Mouse (Mus musculus) erythroblast, embryonic 14.5 days (primary cell): ENCODE measurements around the gene Lyve1. TPM values are rescaled to one million over a fixed set of nuclear protein-coding genes. Genes with fewer than 3 reads are reported as not detected.

ENCODE experiments used
- H3K27me3 ChIP-seq: 2 replicates; pipeline ENCODE4 v1.6.1; 2012; ENCODE audit warnings: inconsistent platforms; ENCODE audit not compliant: control insufficient read depth
- H3K36me3 ChIP-seq: 2 replicates; pipeline ENCODE4 v1.6.1; 2012; ENCODE audit warnings: mild to moderate bottlenecking, inconsistent platforms; ENCODE audit not compliant: control insufficient read depth
- H3K4me1 ChIP-seq: 2 replicates; pipeline ENCODE4 v1.6.1; 2012; ENCODE audit warnings: inconsistent platforms; ENCODE audit not compliant: control insufficient read depth
- H3K4me3 ChIP-seq: replicated peaks from 2 replicates; pipeline ENCODE3; 2012; ENCODE audit warnings: moderate library complexity, mild to moderate bottlenecking, inconsistent platforms
- H3K9me3 ChIP-seq: 2 replicates; pipeline ENCODE4 v1.6.1; 2012; ENCODE audit warnings: low read length, inconsistent platforms, mixed read lengths; ENCODE audit not compliant: control insufficient read depth
- GATA1 ChIP-seq: IDR thresholded peaks from 2 replicates; pipeline ENCODE4 v1.6.1; 2012; ENCODE audit warnings: low read length, inconsistent platforms, mixed read lengths
- TAL1 ChIP-seq: IDR thresholded peaks from 3 replicates; pipeline ENCODE4 v1.6.1; 2012; ENCODE audit warnings: low read length, inconsistent platforms, mixed read lengths
- polyA plus RNA-seq: library from polyadenylated mRNA; stranded (reverse); fragments of >175 nt; gene quantifications from 2 replicates; pipeline ENCODE4 v1.2.3, GENCODE M21; 2012

The Lyve1 gene
- polyA plus RNA-seq, 1 experiment: 0.01 TPM

DNA sequence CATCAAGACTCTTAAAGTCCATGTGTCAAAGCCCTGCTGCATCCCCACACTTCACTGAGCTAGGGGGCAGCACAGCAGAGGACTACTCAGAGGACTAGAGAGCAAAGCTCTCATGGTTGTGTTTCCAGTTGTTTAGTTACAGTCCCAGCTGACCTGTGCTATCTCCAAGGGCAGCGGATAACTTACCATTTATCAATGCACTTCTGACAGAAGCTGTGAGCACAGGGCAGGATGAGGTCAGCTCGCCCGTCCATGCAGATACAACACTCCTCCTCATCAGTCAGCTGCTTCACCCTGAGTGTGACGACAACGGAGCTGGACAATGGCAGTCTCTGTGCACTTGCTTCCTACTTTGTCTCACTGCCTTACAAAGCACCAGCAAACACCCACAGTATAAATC is 42.0 kb downstream of the Lyve1 start:
- Histone ChIP-seq H3K4me3 (no peak overlapping the region), H3K36me3 (peaks cover 99% of the 10 kb centered on the region), H3K9me3 (no peaks in the 10 kb centered on the region), H3K27me3 (no peaks in the 10 kb centered on the region), H3K4me1 (peaks cover 49% of the 10 kb centered on the region)
- no peak for TF ChIP-seq TAL1
- TF ChIP-seq GATA1: no peak

DNA sequence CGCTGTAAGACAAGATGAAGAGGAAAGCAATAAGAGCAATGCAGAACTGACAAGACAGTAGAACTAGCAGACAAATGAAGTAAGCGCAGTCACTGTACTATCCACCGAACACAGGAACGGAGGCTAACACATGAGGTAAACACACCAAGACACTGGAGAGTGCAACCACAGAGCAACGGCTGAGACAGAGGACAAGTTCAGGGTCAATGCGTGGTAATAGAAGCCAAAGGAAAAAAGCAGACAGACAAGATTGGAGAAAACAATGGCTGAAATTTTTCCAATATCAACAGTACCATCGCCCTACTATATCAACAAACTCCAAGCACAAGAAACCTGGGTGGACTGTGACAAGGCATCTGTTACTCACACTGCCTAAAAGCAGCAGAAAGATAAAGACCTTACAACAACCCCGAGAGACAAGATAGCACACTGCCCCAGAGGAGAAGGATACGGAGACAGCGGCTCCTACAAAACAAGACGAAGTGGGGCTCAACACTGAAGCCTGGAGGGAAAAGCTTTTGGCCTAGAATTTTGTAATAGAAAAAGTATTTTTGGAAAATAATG is 44.2 kb downstream of the Lyve1 start:
- H3K4me1 ChIP-seq: peaks cover 59% of the 10 kb centered on the region
- H3K27me3 ChIP-seq: no peaks in the 10 kb centered on the region
- TF ChIP-seq TAL1: peak; percentile 43; the same call in 1 of the 3 replicates
- peak; percentile 59; the same call in 1 of the 2 replicates for TF ChIP-seq GATA1
- H3K36me3 ChIP-seq: peaks cover 99% of the 10 kb centered on the region
- H3K4me3 ChIP-seq: peak overlapping the region; percentile 38
- H3K9me3 ChIP-seq: no peaks in the 10 kb centered on the region

DNA sequence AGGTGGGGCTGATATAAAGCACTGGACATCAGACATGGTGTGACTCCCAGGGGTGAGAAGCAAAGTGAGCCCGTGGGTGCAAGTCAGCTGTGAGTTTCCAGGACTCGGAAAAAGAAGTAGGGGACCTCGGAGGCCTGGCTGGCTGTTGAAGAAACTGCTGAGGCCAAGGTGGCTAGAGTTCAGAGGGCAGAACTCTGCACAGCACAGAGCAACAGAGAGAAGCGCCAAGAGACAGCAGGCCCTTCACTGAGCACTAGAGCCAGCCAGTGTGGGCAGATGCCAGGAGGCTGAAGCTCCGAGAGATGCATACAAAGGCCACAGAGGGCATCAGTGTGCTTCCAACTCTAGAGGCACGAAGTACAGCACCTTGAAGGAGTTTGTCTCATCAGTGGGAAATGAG is 44.8 kb downstream of the Lyve1 start:
- peaks cover 99% of the 10 kb centered on the region for H3K36me3 ChIP-seq
- peaks cover 60% of the 10 kb centered on the region for H3K4me1 ChIP-seq
- H3K9me3 ChIP-seq: no peaks in the 10 kb centered on the region
- H3K4me3 ChIP-seq: no peak overlapping the region
- TF ChIP-seq TAL1: no peak
- TF ChIP-seq GATA1: no peak
- H3K27me3 ChIP-seq: no peaks in the 10 kb centered on the region

DNA sequence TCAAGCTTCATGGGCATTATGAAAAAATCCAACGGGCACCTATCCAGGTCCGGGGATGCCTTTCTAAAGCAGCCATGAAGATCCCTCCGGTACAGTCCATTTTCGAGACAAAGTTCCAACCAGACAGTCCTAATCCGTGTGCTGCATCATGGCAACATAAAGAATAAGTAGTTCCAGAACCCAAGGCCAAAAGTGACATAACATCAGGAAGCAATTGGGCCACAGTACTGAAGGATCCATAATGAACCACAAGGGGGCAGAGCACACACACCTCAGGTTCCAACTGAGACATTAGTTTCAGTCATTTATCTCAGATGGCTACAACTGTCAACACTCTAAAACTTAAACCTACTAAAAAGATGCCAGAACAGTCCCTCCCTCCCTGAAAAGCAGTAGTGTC is 47.0 kb downstream of the Lyve1 start:
- H3K4me1 ChIP-seq: peaks cover 56% of the 10 kb centered on the region
- H3K4me3 ChIP-seq: no peak overlapping the region
- H3K9me3 ChIP-seq: no peaks in the 10 kb centered on the region
- no peak for TF ChIP-seq GATA1
- no peak for TF ChIP-seq TAL1
- H3K36me3 ChIP-seq: peaks cover 99% of the 10 kb centered on the region
- H3K27me3 ChIP-seq: no peaks in the 10 kb centered on the region

DNA sequence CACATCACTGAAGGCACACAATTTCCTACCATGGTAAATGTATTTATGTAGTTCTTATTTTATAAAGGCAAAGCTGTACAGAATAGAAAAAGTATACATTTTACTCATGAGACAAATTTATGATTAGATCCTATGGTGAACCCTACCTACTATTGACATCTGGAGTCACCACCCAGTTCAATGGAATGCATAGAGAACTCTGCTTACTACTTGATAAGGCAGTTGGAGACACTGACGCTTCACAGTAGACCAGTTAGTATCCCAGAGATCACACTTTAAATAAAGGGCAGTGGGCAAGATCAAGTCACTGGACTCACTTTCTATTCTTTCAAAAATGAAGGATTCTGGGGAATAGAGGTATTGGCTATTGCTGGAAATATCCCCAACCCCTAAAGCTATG is 49.1 kb downstream of the Lyve1 start:
- Histone ChIP-seq H3K27me3 (no peaks in the 10 kb centered on the region), H3K36me3 (peaks cover 100% of the 10 kb centered on the region), H3K4me3 (no peak overlapping the region), H3K9me3 (no peaks in the 10 kb centered on the region), H3K4me1 (peaks cover 37% of the 10 kb centered on the region)
- TF ChIP-seq GATA1 (no peak), TAL1 (no peak)

DNA sequence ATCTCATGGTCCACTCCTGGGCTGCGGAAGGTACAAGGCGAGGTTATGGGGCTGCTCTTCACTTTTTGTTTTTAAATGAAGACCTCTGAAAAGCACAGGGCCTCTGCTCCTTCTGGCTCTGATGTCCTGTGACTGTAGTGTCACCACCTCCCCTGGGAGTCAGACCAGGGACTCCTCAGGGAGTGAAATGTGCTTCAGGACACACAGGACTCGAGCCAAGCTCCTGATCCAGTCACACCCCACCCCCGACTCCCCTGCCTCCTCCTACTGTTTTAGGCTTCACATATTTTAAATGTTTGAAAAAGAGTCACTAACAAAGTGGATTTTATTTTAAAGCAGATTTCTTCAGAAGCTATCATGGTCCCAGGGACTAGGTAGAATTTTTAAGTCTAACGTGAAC is 51.5 kb downstream of the Lyve1 start:
- peaks cover 19% of the 10 kb centered on the region for H3K4me1 ChIP-seq
- H3K27me3 ChIP-seq: no peaks in the 10 kb centered on the region
- no peak for TF ChIP-seq GATA1
- no peak for TF ChIP-seq TAL1
- no peaks in the 10 kb centered on the region for H3K9me3 ChIP-seq
- no peak overlapping the region for H3K4me3 ChIP-seq
- H3K36me3 ChIP-seq: peaks cover 100% of the 10 kb centered on the region

DNA sequence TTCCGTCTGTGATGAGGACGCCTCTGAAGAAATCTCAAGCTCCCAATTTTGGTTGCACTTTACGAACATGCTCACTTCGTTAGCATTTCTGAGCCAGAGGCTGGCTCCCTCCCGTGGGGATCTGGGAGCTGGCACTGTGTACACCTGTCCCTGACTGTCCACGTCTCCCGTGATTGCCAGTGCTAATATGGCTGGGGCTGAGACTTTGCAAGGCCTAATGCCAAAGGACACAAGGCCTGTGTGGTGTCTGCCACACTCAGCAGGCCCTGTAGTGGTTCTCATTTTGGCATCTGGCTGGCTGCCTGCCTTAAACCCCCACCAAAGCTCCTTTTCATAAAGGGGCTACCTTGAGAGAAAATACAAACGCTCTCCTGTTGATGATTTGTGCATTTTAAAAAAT is 52.0 kb downstream of the Lyve1 start:
- TF ChIP-seq GATA1: no peak
- no peak for TF ChIP-seq TAL1
- no peak overlapping the region for H3K4me3 ChIP-seq
- H3K9me3 ChIP-seq: no peaks in the 10 kb centered on the region
- H3K4me1 ChIP-seq: peaks cover 16% of the 10 kb centered on the region
- H3K27me3 ChIP-seq: no peaks in the 10 kb centered on the region
- H3K36me3 ChIP-seq: peaks cover 100% of the 10 kb centered on the region

DNA sequence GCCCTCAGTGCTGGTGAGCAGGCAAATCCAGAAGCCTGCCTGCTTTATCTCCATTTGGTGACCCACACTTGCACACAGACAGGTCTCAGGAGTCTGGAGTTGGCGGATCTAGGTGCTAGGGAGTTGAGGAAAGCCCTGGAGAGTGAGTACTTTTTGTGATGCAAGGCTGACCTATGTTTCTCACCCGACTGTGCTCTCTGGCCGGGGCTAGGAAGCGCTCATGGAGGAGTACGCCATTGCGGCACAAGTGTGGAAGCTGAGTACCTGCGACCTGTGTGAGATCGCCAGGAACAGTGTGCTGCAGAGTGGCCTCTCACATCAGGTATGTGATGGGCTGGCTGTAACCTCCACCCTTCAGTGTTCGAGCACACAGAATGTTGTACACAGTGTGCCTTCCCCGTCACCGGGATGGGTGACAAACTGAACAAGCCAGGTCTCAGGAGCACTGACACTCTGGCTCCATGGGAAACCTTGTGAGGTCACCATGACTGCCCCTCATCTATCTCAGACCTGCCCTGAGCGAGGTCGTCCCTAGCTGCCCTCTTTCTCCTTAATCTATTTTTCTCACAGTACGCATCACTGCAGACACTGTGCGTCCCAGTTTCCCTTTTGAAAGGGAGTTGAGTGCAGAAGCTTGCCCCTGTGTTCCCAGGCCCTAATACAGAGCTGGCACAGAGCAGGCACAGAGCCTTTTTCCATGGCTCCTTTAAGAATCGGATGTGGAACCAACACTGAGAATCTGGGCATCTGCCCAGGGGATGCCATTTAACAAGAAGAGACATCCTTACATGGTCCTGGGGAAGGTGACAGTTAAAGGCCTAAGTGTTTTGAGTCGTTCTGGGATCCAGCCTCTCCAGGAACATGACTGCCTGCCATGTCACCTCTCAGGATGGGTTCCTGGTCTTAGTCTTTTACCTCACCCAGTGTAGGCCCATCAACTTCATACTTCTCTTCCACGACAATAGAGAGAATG is 53.2 kb downstream of the Lyve1 start:
- TF ChIP-seq GATA1: no peak
- TF ChIP-seq TAL1: no peak
- Histone ChIP-seq H3K27me3 (no peaks in the 10 kb centered on the region), H3K4me1 (peaks cover 15% of the 10 kb centered on the region), H3K4me3 (no peak overlapping the region), H3K9me3 (no peaks in the 10 kb centered on the region), H3K36me3 (peaks cover 100% of the 10 kb centered on the region)

DNA sequence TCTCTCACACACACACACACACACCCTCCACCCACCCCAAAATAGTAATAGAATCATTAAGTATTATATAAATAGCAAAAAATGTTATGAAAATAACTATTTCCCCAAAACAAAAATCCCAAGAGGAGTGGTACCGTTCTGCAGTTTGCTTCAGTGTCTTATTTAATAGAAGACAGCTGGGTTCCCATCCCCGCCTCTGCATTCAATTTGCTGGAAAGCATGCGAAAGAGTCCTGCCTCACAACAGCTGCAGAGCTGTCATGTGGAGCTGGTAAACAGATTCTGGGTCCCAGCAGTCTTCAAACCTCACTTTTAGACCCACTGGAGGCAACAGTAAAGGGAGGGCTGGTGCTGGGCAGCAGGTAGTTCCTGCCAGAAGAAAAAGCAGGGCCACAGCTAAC is 54.1 kb downstream of the Lyve1 start:
- TF ChIP-seq TAL1: no peak
- TF ChIP-seq GATA1: no peak
- peaks cover 8% of the 10 kb centered on the region for H3K4me1 ChIP-seq
- H3K4me3 ChIP-seq: no peak overlapping the region
- peaks cover 100% of the 10 kb centered on the region for H3K36me3 ChIP-seq
- H3K9me3 ChIP-seq: no peaks in the 10 kb centered on the region
- H3K27me3 ChIP-seq: no peaks in the 10 kb centered on the region
